Mouse (Mus musculus) CH12.LX (cell line): ENCODE measurements around the gene Gm45717.

Experiments used
- CHD2 ChIP-seq: IDR thresholded peaks from 2 replicates; pipeline ENCODE4 v1.6.1; 2011; ENCODE audit warnings: low read length, improper control_type of control experiment
- CTCF ChIP-seq, 2 experiments: IDR thresholded peaks in 1 of 2; conservative IDR thresholded peaks in 1 of 2; 2 replicates each; pipeline ENCODE4 v1.5.1; 2011 to 2012; ENCODE audit warnings: low read depth in 2 of 2, low read length in 2 of 2, improper control_type of control experiment in 1 of 2, inconsistent platforms in 1 of 2, mild to moderate bottlenecking in 1 of 2, moderate library complexity in 1 of 2
- NRF1 ChIP-seq: IDR thresholded peaks from 2 replicates; pipeline ENCODE4 v1.6.1; 2014; ENCODE audit warnings: low read depth, mild to moderate bottlenecking, inconsistent platforms, low read length, improper control_type of control experiment, moderate library complexity
- POLR2A ChIP-seq: IDR thresholded peaks from 2 replicates; pipeline ENCODE4 v1.6.1; 2011; ENCODE audit warnings: low read depth, mild to moderate bottlenecking, improper control_type of control experiment, low read length
- USF1 ChIP-seq: IDR thresholded peaks from 2 replicates; pipeline ENCODE4 v1.6.1; 2014; ENCODE audit warnings: low read depth, mild to moderate bottlenecking, inconsistent platforms, low read length, improper control_type of control experiment
- ZMIZ1 ChIP-seq: IDR thresholded peaks from 2 replicates; pipeline ENCODE4 v1.6.1; 2012; ENCODE audit warnings: low read depth, mild to moderate bottlenecking, inconsistent platforms, low read length, improper control_type of control experiment

DNA sequence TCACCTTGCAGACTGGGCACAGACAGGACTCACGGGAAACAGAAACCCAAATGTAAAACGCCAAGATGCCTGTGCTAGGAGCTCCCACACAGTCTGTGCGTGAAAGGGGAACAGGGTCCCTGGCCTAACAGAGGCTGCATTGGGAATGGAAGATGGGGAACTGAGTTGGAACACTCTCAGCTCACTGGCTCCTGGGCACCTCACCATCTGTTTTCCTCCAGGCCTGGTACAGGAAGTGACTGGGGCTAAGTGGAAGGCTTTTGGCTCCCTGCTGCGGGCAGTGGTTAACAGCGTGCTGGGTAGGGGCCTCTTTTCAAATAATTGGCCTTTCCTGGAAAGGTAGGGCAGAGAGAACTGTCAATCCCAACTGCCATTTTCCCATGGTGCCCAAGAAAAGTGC, 34.9 kb upstream of the Gm45717 start:
- TF ChIP-seq NRF1: no peak
- no peak for TF ChIP-seq ZMIZ1
- no peak for TF ChIP-seq USF1
- no peak for TF ChIP-seq CTCF (conservative IDR thresholded peaks at IDR 0.05 in 1 of 2, IDR thresholded peaks at IDR 0.05 in 1 of 2; ENCODE audit: low read depth in 2 of 2, low read length in 2 of 2)
- TF ChIP-seq POLR2A: no peak
- 0 out of 2 replicates have a peak, but pooled peaks have one; percentile 8 for TF ChIP-seq CHD2
